Mouse (Mus musculus): ENCODE measurements around the gene Ncbp1. TPM values are rescaled to one million over a fixed set of nuclear protein-coding genes. Genes with fewer than 3 reads are reported as not detected.
A peak's percentile ranks its signal among the peaks of the same experiment; 100 is the strongest.
"Not testable (repeated sequence)": the region's sequence is repeated elsewhere in the genome, so short reads cannot be mapped to it uniquely, and the experiment has no call there.

The Ncbp1 gene
- polyA plus RNA-seq, 1 experiment from 2014 or later: 99.2 TPM

- no peak overlapping the region for H3K9ac ChIP-seq
- H3K27me3 ChIP-seq: no peaks in the 10 kb centered on the region
- ATAC-seq (ENCODE audit: insufficient number of reproducible peaks, insufficient read depth, low FRiP score, low TSS enrichment): no peak
- 82% methylated on average over 7 of the region's 7 CpGs for WGBS
- H3K4me3 ChIP-seq: no peak overlapping the region
- H3K27ac ChIP-seq: no peak overlapping the region
- no peak overlapping the region for H3K4me2 ChIP-seq (replicated peaks)
- H3K4me1 ChIP-seq: no peaks in the 10 kb centered on the region; the same call in 1 of the 2 replicates
- H3K9me3 ChIP-seq: no peaks in the 10 kb centered on the region
- H3K36me3 ChIP-seq: peaks cover 60% of the 10 kb centered on the region
These were observed 43.8 kb downstream of the Ncbp1 start for GRCm38 (mm10) chr4:46182181-46182580.

- no peak for ATAC-seq (ENCODE audit: insufficient number of reproducible peaks, insufficient read depth, low FRiP score, low TSS enrichment)
- Histone ChIP-seq H3K36me3 (peaks cover 64% of the 10 kb centered on the region), H3K9ac (no peak overlapping the region), H3K4me2 (replicated peaks) (no peak overlapping the region), H3K4me3 (no peak overlapping the region), H3K27me3 (no peaks in the 10 kb centered on the region), H3K4me1 (no peaks in the 10 kb centered on the region; the same call in 1 of the 2 replicates), H3K27ac (no peak overlapping the region), H3K9me3 (no peaks in the 10 kb centered on the region)
- 69% methylated on average over 8 of the region's 8 CpGs for WGBS
These were observed 47.0 kb downstream of the Ncbp1 start for GRCm38 (mm10) chr4:46185423-46185822.

- no peak overlapping the region for H3K4me2 ChIP-seq (replicated peaks)
- ATAC-seq (ENCODE audit: insufficient number of reproducible peaks, insufficient read depth, low FRiP score, low TSS enrichment): no peak
- no peaks in the 10 kb centered on the region; the same call in 1 of the 2 replicates for H3K4me1 ChIP-seq
- no peak overlapping the region for H3K27ac ChIP-seq
- no peak overlapping the region for H3K9ac ChIP-seq
- WGBS: 81% methylated on average over 9 of the region's 9 CpGs
- H3K27me3 ChIP-seq: no peaks in the 10 kb centered on the region
- no peaks in the 10 kb centered on the region for H3K9me3 ChIP-seq
- H3K4me3 ChIP-seq: no peak overlapping the region
- peaks cover 69% of the 10 kb centered on the region for H3K36me3 ChIP-seq
These were observed 47.5 kb downstream of the Ncbp1 start for GRCm38 (mm10) chr4:46185890-46186289.

GRCm38 (mm10) chr4:46186466-46186865 lies 48.1 kb downstream of the Ncbp1 start:
- WGBS: 76% methylated on average over 3 of the region's 3 CpGs
- no peak for ATAC-seq (ENCODE audit: insufficient number of reproducible peaks, insufficient read depth, low FRiP score, low TSS enrichment)
- no peak overlapping the region for H3K4me2 ChIP-seq (replicated peaks)
- no peaks in the 10 kb centered on the region for H3K9me3 ChIP-seq
- peaks cover 68% of the 10 kb centered on the region for H3K36me3 ChIP-seq
- no peaks in the 10 kb centered on the region for H3K27me3 ChIP-seq
- no peak overlapping the region for H3K9ac ChIP-seq
- no peaks in the 10 kb centered on the region for H3K4me1 ChIP-seq
- no peak overlapping the region for H3K4me3 ChIP-seq
- H3K27ac ChIP-seq: no peak overlapping the region

- not testable (repeated sequence) for H3K27me3 ChIP-seq; H3K4me3 ChIP-seq; ATAC-seq (ENCODE audit: insufficient number of reproducible peaks, insufficient read depth, low FRiP score, low TSS enrichment); H3K4me2 ChIP-seq (replicated peaks); H3K9me3 ChIP-seq; H3K27ac ChIP-seq; H3K9ac ChIP-seq
- peaks cover 34% of the 10 kb centered on the region; the same call in 1 of the 2 replicates for H3K36me3 ChIP-seq
- H3K4me1 ChIP-seq: peaks cover 12% of the 10 kb centered on the region; the same call in 1 of the 2 replicates
These were observed 53.6 kb downstream of the Ncbp1 start for GRCm38 (mm10) chr4:46192011-46192410.

- Histone ChIP-seq H3K9me3 (no peaks in the 10 kb centered on the region), H3K4me2 (replicated peaks) (peak within 1 kb of the TSS; percentile 64), H3K4me1 (peaks cover 12% of the 10 kb centered on the region; the same call in 1 of the 2 replicates), H3K36me3 (0 out of 2 replicates have a peak, but pooled peaks cover 4% of the 10 kb centered on the region), H3K27ac (peak within 1 kb of the TSS; percentile 90), H3K27me3 (0 out of 2 replicates have a peak, but pooled peaks cover 8% of the 10 kb centered on the region), H3K9ac (peak within 1 kb of the TSS; percentile 94), H3K4me3 (peak within 1 kb of the TSS; percentile 89)
- under 1% methylated on average over 68 of the region's 70 CpGs for WGBS
- peak; percentile 88 for ATAC-seq (ENCODE audit: insufficient number of reproducible peaks, insufficient read depth, low FRiP score, low TSS enrichment)
These were observed 57.5 kb downstream of the Ncbp1 start, which contains the start of gene Xpa for GRCm38 (mm10) chr4:46195781-46196487. Gene Xpa, minus strand, starts transcription at chr4:46196311.

GRCm38 (mm10) chr4:46196513-46196912 lies 58.1 kb downstream of the Ncbp1 start:
- H3K27ac ChIP-seq: peak overlapping the region; percentile 90; the same call in 1 of the 2 replicates
- H3K27me3 ChIP-seq: 0 out of 2 replicates have a peak, but pooled peaks cover 11% of the 10 kb centered on the region
- H3K9ac ChIP-seq: peak overlapping the region; percentile 94; the same call in 1 of the 2 replicates
- peak overlapping the region; percentile 89 for H3K4me3 ChIP-seq
- no peaks in the 10 kb centered on the region for H3K9me3 ChIP-seq
- no peaks in the 10 kb centered on the region for H3K36me3 ChIP-seq
- ATAC-seq (ENCODE audit: insufficient number of reproducible peaks, insufficient read depth, low FRiP score, low TSS enrichment): no peak
- peaks cover 12% of the 10 kb centered on the region; the same call in 1 of the 2 replicates for H3K4me1 ChIP-seq
- H3K4me2 ChIP-seq (replicated peaks): peak overlapping the region; percentile 64
- 45% methylated on average over 6 of the region's 6 CpGs for WGBS

- H3K4me2 ChIP-seq (replicated peaks): no peak overlapping the region
- peaks cover 12% of the 10 kb centered on the region; the same call in 1 of the 2 replicates for H3K4me1 ChIP-seq
- H3K9ac ChIP-seq: no peak overlapping the region
- no peaks in the 10 kb centered on the region for H3K9me3 ChIP-seq
- peaks cover 24% of the 10 kb centered on the region for H3K27me3 ChIP-seq
- H3K36me3 ChIP-seq: no peaks in the 10 kb centered on the region
- H3K4me3 ChIP-seq: no peak overlapping the region
- no peak overlapping the region for H3K27ac ChIP-seq
- WGBS: 76% methylated on average over 5 of the region's 5 CpGs
- ATAC-seq (ENCODE audit: insufficient number of reproducible peaks, insufficient read depth, low FRiP score, low TSS enrichment): no peak
These were observed 59.7 kb downstream of the Ncbp1 start for GRCm38 (mm10) chr4:46198064-46198463.

DNA sequence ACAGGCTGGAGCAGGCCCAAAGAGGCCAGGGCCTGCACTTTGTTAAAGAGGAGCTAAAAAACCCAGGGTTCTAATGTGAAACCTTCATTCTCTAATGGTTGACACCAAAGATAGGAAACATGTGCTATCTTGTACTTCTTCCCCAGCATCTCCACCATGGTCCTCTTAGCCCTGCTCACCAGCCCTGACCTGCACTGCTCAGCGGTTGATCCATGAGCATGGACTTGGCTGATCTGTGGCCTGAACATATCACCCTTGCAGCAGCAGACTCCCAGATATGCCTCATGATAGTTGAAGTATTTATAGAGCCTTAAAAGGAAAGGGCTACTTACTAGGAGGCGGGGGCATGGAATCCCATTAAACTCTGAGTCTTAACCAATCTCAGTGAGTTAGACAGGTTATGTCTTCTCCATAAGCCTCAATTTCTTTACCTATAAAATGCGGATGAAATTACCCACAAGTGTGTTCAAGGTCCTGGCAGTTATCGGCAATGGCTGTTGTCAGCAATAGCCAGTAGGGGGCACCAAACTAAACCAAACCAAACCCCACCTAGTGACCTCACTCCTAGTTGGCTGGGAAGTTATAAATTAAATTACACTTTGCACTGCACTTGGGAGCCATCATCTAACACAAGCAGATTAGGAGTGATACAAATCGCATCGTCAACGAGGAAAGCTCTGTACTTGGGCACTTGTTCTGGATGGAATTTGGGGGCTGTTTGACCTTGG lies 63.6 kb downstream of the Ncbp1 start:
- WGBS: 10% methylated on average over 7 of the region's 7 CpGs
- Histone ChIP-seq H3K9me3 (0 out of 2 replicates have a peak, but pooled peaks cover 2% of the 10 kb centered on the region), H3K27me3 (peaks cover 31% of the 10 kb centered on the region), H3K4me1 (no peaks in the 10 kb centered on the region), H3K27ac (no peak overlapping the region), H3K4me3 (peak overlapping the region; percentile 7; the same call in 1 of the 2 replicates), H3K36me3 (no peaks in the 10 kb centered on the region), H3K4me2 (replicated peaks) (peak overlapping the region; percentile 39), H3K9ac (no peak overlapping the region)
- ATAC-seq (ENCODE audit: insufficient number of reproducible peaks, insufficient read depth, low FRiP score, low TSS enrichment): no peak

DNA sequence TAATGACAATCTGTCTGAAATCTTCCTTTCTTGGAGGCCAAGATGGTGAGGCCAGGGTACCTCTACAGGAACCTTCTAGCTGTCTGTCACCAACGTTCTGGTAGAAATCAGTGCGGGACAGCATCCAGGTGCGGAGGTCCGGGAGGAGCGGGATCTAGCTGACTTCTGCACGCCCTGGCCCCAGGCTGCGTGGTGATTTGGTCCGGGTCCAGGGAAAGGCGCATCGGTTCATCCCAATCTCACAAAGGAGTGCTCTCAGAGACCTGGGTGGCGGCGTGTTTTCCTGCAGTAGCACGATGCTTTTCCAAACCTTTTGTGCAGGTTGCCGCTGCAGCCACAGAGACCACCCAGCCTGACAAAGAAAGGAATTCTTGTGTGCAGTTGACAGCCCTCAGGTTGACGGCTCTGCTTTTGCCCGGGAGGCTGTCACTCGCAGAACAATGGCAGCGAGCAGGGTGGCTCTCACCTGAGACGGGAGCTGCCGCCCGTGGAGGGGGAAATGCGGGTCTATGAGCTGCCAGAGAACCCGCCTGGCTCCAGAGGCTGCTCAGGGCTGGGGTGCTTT lies 64.2 kb downstream of the Ncbp1 start:
- H3K4me3 ChIP-seq: peak overlapping the region; percentile 7; the same call in 1 of the 2 replicates
- WGBS: 5% methylated on average over 23 of the region's 23 CpGs
- ATAC-seq (ENCODE audit: insufficient number of reproducible peaks, insufficient read depth, low FRiP score, low TSS enrichment): no peak
- peak overlapping the region; percentile 39 for H3K4me2 ChIP-seq (replicated peaks)
- peaks cover 31% of the 10 kb centered on the region for H3K27me3 ChIP-seq
- no peak overlapping the region for H3K27ac ChIP-seq
- H3K9me3 ChIP-seq: 0 out of 2 replicates have a peak, but pooled peaks cover 5% of the 10 kb centered on the region
- H3K36me3 ChIP-seq: no peaks in the 10 kb centered on the region
- no peaks in the 10 kb centered on the region for H3K4me1 ChIP-seq
- H3K9ac ChIP-seq: no peak overlapping the region

DNA sequence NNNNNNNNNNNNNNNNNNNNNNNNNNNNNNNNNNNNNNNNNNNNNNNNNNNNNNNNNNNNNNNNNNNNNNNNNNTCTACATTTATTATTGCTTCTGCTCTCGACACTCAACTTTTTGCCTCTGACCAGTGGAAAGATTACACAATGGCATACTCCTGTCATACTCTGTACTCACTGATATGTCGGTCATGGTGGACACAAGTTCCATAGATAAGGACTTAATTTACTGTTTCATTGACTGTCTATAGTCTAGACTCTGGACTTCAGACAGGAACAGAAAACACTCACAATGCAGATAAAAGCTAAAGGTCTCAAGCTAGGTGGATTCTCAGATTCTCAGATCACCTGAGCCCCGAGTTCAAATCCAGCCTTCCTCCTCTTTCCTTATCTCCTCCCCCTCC lies 82.7 kb downstream of the Ncbp1 start:
- no peaks in the 10 kb centered on the region for H3K4me1 ChIP-seq
- H3K9me3 ChIP-seq: no peaks in the 10 kb centered on the region
- no peak overlapping the region for H3K4me3 ChIP-seq
- H3K9ac ChIP-seq: no peak overlapping the region
- no peaks in the 10 kb centered on the region for H3K27me3 ChIP-seq
- WGBS: 88% methylated on average over 3 of the region's 3 CpGs
- no peak overlapping the region for H3K4me2 ChIP-seq (replicated peaks)
- no peaks in the 10 kb centered on the region for H3K36me3 ChIP-seq
- H3K27ac ChIP-seq: no peak overlapping the region
- no peak for ATAC-seq (ENCODE audit: insufficient number of reproducible peaks, insufficient read depth, low FRiP score, low TSS enrichment)

All from embryonic facial prominence, embryonic 12.5 days (tissue).